Mouse (Mus musculus) CH12.LX (cell line): ENCODE measurements at regions not wholly inside any gene's neighbourhood (a gene's known extent, or its start where the extent isn't known, plus 50 kb on each side); places are given as distances from the start of the nearest gene placed in this dataset.

ENCODE experiments used
- DNase-seq: peaks from one replicate; pipeline ENCODE4 v3.0.0-alpha.2; 2013; ENCODE audit errors: extremely low read depth
- H3K27ac ChIP-seq: 2 replicates; pipeline ENCODE4 v1.5.1; 2012; ENCODE audit warnings: low read depth, mild to moderate bottlenecking, control low read depth, moderate library complexity; ENCODE audit not compliant: insufficient read depth
- H3K27me3 ChIP-seq: replicated peaks from 2 replicates; pipeline ENCODE3; 2012; ENCODE audit warnings: inconsistent platforms
- H3K36me3 ChIP-seq, 2 experiments: replicated peaks in 1 of 2; 2 replicates each; pipeline versions ENCODE3 to v1.6.1; 2012; ENCODE audit warnings: inconsistent platforms in 1 of 2, low read length in 1 of 2, mild to moderate bottlenecking in 1 of 2, mixed read lengths in 1 of 2, moderate library complexity in 1 of 2; ENCODE audit not compliant: control insufficient read depth in 1 of 2, insufficient read depth in 1 of 2
- H3K4me1 ChIP-seq, 2 experiments: 2 replicates each; pipeline ENCODE4 v1.6.1; 2012; ENCODE audit warnings: inconsistent platforms in 1 of 2, moderate library complexity in 1 of 2; ENCODE audit not compliant: insufficient read depth in 2 of 2, control insufficient read depth in 1 of 2
- H3K4me2 ChIP-seq: 2 replicates; pipeline ENCODE4 v1.6.1; 2012; ENCODE audit warnings: low read depth, mild to moderate bottlenecking, control low read depth; ENCODE audit not compliant: poor library complexity, insufficient read depth, severe bottlenecking
- H3K4me3 ChIP-seq, 3 experiments: fragments of 150-350 bp in 1 of 3; sonication (generic) in 1 of 3; replicated peaks in 1 of 3; 2 replicates each; pipeline versions ENCODE3 to v1.5.1; 2011 to 2012; ENCODE audit warnings: low read depth in 2 of 3, low read length in 2 of 3, mild to moderate bottlenecking in 2 of 3, moderate library complexity in 2 of 3, control low read depth in 1 of 3, improper control_type of control experiment in 1 of 3, inconsistent platforms in 1 of 3, mixed read lengths in 1 of 3; ENCODE audit not compliant: poor library complexity in 1 of 3
- H3K79me2 ChIP-seq: replicated peaks from 2 replicates; pipeline ENCODE4 v1.6.1; 2012; ENCODE audit warnings: mild to moderate bottlenecking, moderate library complexity; ENCODE audit not compliant: control insufficient read depth, poor library complexity, insufficient read depth, severe bottlenecking; ENCODE audit errors: extremely low read depth
- H3K9ac ChIP-seq: 2 replicates; pipeline ENCODE4 v1.6.1; 2012; ENCODE audit warnings: low read depth, mild to moderate bottlenecking, control low read depth, moderate library complexity; ENCODE audit not compliant: insufficient read depth
- H3K9me3 ChIP-seq: replicated peaks from 2 replicates; pipeline ENCODE3; 2012; ENCODE audit warnings: low read length, inconsistent platforms, mixed read lengths
- CHD1 ChIP-seq: IDR thresholded peaks from 2 replicates; pipeline ENCODE4 v1.6.1; 2012; ENCODE audit warnings: low read depth, low read length, improper control_type of control experiment, inconsistent platforms
- CHD2 ChIP-seq: IDR thresholded peaks from 2 replicates; pipeline ENCODE4 v1.6.1; 2011; ENCODE audit warnings: low read length, improper control_type of control experiment
- CTCF ChIP-seq, 2 experiments: IDR thresholded peaks in 1 of 2; conservative IDR thresholded peaks in 1 of 2; 2 replicates each; pipeline ENCODE4 v1.5.1; 2011 to 2012; ENCODE audit warnings: low read depth in 2 of 2, low read length in 2 of 2, improper control_type of control experiment in 1 of 2, inconsistent platforms in 1 of 2, mild to moderate bottlenecking in 1 of 2, moderate library complexity in 1 of 2
- E2F4 ChIP-seq: IDR thresholded peaks from 2 replicates; pipeline ENCODE4 v1.6.1; 2011; ENCODE audit warnings: low read depth, low read length, improper control_type of control experiment; ENCODE audit not compliant: insufficient replicate concordance
- EP300 ChIP-seq: IDR thresholded peaks from 2 replicates; pipeline ENCODE4 v1.6.1; 2011; ENCODE audit warnings: low read length, improper control_type of control experiment
- HCFC1 ChIP-seq: IDR thresholded peaks from 2 replicates; pipeline ENCODE4 v1.6.1; 2012; ENCODE audit warnings: low read depth, mild to moderate bottlenecking, inconsistent platforms, low read length, improper control_type of control experiment
- JUND ChIP-seq: conservative IDR thresholded peaks from 2 replicates; pipeline ENCODE4 v1.6.1; 2011; ENCODE audit warnings: low read depth, low read length, improper control_type of control experiment
- KAT2A ChIP-seq: IDR thresholded peaks from 2 replicates; pipeline ENCODE4 v1.6.1; 2012; ENCODE audit warnings: low read length, improper control_type of control experiment, inconsistent platforms; ENCODE audit not compliant: insufficient replicate concordance
- MAX ChIP-seq: IDR thresholded peaks from 2 replicates; pipeline ENCODE4 v1.6.1; 2011; ENCODE audit warnings: low read length, improper control_type of control experiment
- MEF2A ChIP-seq: IDR thresholded peaks from 2 replicates; pipeline ENCODE4 v1.6.1; 2014; ENCODE audit warnings: low read depth, mild to moderate bottlenecking, inconsistent platforms, low read length, improper control_type of control experiment, borderline replicate concordance
- MXI1 ChIP-seq: IDR thresholded peaks from 2 replicates; pipeline ENCODE4 v1.6.1; 2011; ENCODE audit warnings: mild to moderate bottlenecking, low read depth, low read length, improper control_type of control experiment
- NELFE ChIP-seq: IDR thresholded peaks from 2 replicates; pipeline ENCODE4 v1.6.1; 2011; ENCODE audit warnings: low read depth, low read length, improper control_type of control experiment
- NRF1 ChIP-seq: IDR thresholded peaks from 2 replicates; pipeline ENCODE4 v1.6.1; 2014; ENCODE audit warnings: low read depth, mild to moderate bottlenecking, inconsistent platforms, low read length, improper control_type of control experiment, moderate library complexity
- PAX5 ChIP-seq: IDR thresholded peaks from 2 replicates; pipeline ENCODE4 v1.6.1; 2012; ENCODE audit warnings: low read length, inconsistent platforms, mixed read lengths
- POLR2A ChIP-seq: IDR thresholded peaks from 2 replicates; pipeline ENCODE4 v1.6.1; 2011; ENCODE audit warnings: low read depth, mild to moderate bottlenecking, improper control_type of control experiment, low read length
- RAD21 ChIP-seq: IDR thresholded peaks from 2 replicates; pipeline ENCODE4 v1.6.1; 2011; ENCODE audit warnings: low read depth, mild to moderate bottlenecking, low read length, improper control_type of control experiment, moderate library complexity
- RCOR1 ChIP-seq: conservative IDR thresholded peaks from 2 replicates; pipeline ENCODE4 v1.6.1; 2012; ENCODE audit warnings: low read depth, mild to moderate bottlenecking, inconsistent platforms, low read length, improper control_type of control experiment
- USF2 ChIP-seq: conservative IDR thresholded peaks from 2 replicates; pipeline ENCODE4 v1.6.1; 2011; ENCODE audit warnings: low read depth, low read length, improper control_type of control experiment
- ZKSCAN1 ChIP-seq: IDR thresholded peaks from 2 replicates; pipeline ENCODE4 v1.6.1; 2012; ENCODE audit warnings: low read depth, inconsistent platforms, low read length, improper control_type of control experiment, borderline replicate concordance
- ZNF384 ChIP-seq: IDR thresholded peaks from 2 replicates; pipeline ENCODE4 v1.6.1; 2012; ENCODE audit warnings: low read depth, low read length, improper control_type of control experiment, inconsistent platforms
- dilution Hi-C: fragments of 300-500 bp; cut with MboI; formaldehyde crosslinking; loops from 2 replicates; pipeline ENCODE4 v1.14.3; 2020; ENCODE audit warnings: low sequenced_read_pairs; ENCODE audit not compliant: extremely low pct_unique_long_range_greater_than_20kb, extremely low pct_ligation_motif_present
- in situ Hi-C: fragments of 300-500 bp; cut with MboI; formaldehyde crosslinking; loops from 3 replicates; pipeline ENCODE4 v1.14.3; 2019; ENCODE audit warnings: low sequenced_read_pairs, low pct_ligation_motif_present, low pct_unique_long_range_greater_than_20kb, mixed read lengths

- dilution Hi-C loops: no loop called here
- TF ChIP-seq POLR2A (no peak), PAX5 (no peak), CHD1 (no peak), CHD2 (no peak), ZKSCAN1 (no peak), NRF1 (no peak), EP300 (no peak), RAD21 (no peak), MAX (no peak), NELFE (no peak)
These were observed 280.4 kb downstream of the Lyplal1 start for GRCm38 (mm10) chr1:185836632-185837281.

GRCm38 (mm10) chr1:185842481-185842880, 274.6 kb downstream of the Lyplal1 start:
- dilution Hi-C loops (no loop called here), in situ Hi-C loops (no loop called here)
- peaks cover 50% of the 10 kb centered on the region for H3K9me3 ChIP-seq
- no peaks in the 10 kb centered on the region for H3K27me3 ChIP-seq
- H3K27ac ChIP-seq: no peak overlapping the region
- TF ChIP-seq MEF2A: no peak
- no peaks in the 10 kb centered on the region for H3K79me2 ChIP-seq
- no peaks in the 10 kb centered on the region for H3K4me1 ChIP-seq
- no peaks in the 10 kb centered on the region for H3K36me3 ChIP-seq
- H3K4me3 ChIP-seq: no peak overlapping the region
- H3K4me2 ChIP-seq: no peak overlapping the region
- no peak overlapping the region for H3K9ac ChIP-seq
- DNase-seq: no peak

More at GRCm38 (mm10) chr1:185836632-185837281, 280.4 kb downstream of the Lyplal1 start:
- in situ Hi-C loops: no loop called here
- Histone ChIP-seq H3K9me3 (peaks cover 56% of the 10 kb centered on the region), H3K36me3 (no peaks in the 10 kb centered on the region), H3K4me3 (no peak overlapping the region), H3K27me3 (no peaks in the 10 kb centered on the region), H3K9ac (no peak overlapping the region), H3K4me1 (no peaks in the 10 kb centered on the region), H3K4me2 (no peak overlapping the region), H3K79me2 (no peaks in the 10 kb centered on the region), H3K27ac (no peak overlapping the region)
- no peak for DNase-seq

- Histone ChIP-seq H3K36me3 (no peaks in the 10 kb centered on the region), H3K4me1 (no peaks in the 10 kb centered on the region), H3K27me3 (no peaks in the 10 kb centered on the region), H3K4me2 (no peak overlapping the region), H3K9me3 (peaks cover 48% of the 10 kb centered on the region), H3K4me3 (no peak overlapping the region), H3K9ac (no peak overlapping the region), H3K27ac (no peak overlapping the region), H3K79me2 (no peaks in the 10 kb centered on the region)
- in situ Hi-C loops: no loop called here
- DNase-seq: no peak
- TF ChIP-seq MAX: no peak
- TF ChIP-seq CTCF (conservative IDR thresholded peaks at IDR 0.05 in 1 of 2, IDR thresholded peaks at IDR 0.05 in 1 of 2; ENCODE audit: low read depth in 2 of 2, low read length in 2 of 2): no peak
- no peak for TF ChIP-seq MEF2A
- TF ChIP-seq HCFC1: no peak
- no peak for TF ChIP-seq KAT2A
- no peak for TF ChIP-seq E2F4
- no peak for TF ChIP-seq ZNF384
- no peak for TF ChIP-seq RCOR1
- TF ChIP-seq JUND: no peak
- TF ChIP-seq MXI1: no peak
- no peak for TF ChIP-seq USF2
- dilution Hi-C loops: no loop called here
These were observed 269.9 kb downstream of the Lyplal1 start for GRCm38 (mm10) chr1:185847161-185847560.
